Mouse (Mus musculus) lung, embryonic 16.5 days (tissue): ENCODE data around the gene Gm11042. TPM values are rescaled to one million over a fixed set of nuclear protein-coding genes. Genes with fewer than 3 reads are reported as not detected.

Experiments used
- ATAC-seq: fragments of 200-750 bp; cut with Nextera tagmentation; 2 replicates; pipeline ENCODE4 v1.8.0; 2017; ENCODE audit warnings: low read depth, mild to moderate bottlenecking, moderate library complexity
- H3K27ac ChIP-seq: fragments of 300-500 bp; sonication (generic); 2 replicates; pipeline ENCODE4 v1.5.1; 2014; ENCODE audit warnings: mild to moderate bottlenecking, control low read depth, low read length
- H3K27me3 ChIP-seq: fragments of 300-500 bp; sonication (generic); 2 replicates; pipeline ENCODE4 v1.6.1; 2014; ENCODE audit warnings: low read depth, low read length, mixed read lengths; ENCODE audit not compliant: control insufficient read depth, insufficient read depth
- H3K36me3 ChIP-seq: fragments of 300-500 bp; sonication (generic); 2 replicates; pipeline ENCODE4 v1.6.1; 2014; ENCODE audit warnings: low read length; ENCODE audit not compliant: control insufficient read depth, insufficient read depth
- H3K4me1 ChIP-seq: fragments of 300-500 bp; sonication (generic); replicated peaks from 2 replicates; pipeline ENCODE4 v1.6.1; 2014; ENCODE audit warnings: low read length, mixed read lengths; ENCODE audit not compliant: control insufficient read depth, insufficient read depth
- H3K4me2 ChIP-seq: fragments of 300-500 bp; sonication (generic); 2 replicates; pipeline ENCODE4 v1.6.1; 2014; ENCODE audit warnings: low read depth, low read length, control low read depth
- H3K4me3 ChIP-seq: fragments of 300-500 bp; sonication (generic); 2 replicates; pipeline ENCODE4 v1.5.1; 2014; ENCODE audit warnings: mild to moderate bottlenecking, low read length, control low read depth
- H3K9ac ChIP-seq: fragments of 300-500 bp; sonication (generic); 2 replicates; pipeline ENCODE4 v1.6.1; 2014; ENCODE audit warnings: low read length, control low read depth
- H3K9me3 ChIP-seq: fragments of 300-500 bp; sonication (generic); 2 replicates; pipeline ENCODE4 v1.6.1; 2016; ENCODE audit warnings: low read length; ENCODE audit not compliant: control insufficient read depth
- WGBS: fragments of 180-500 bp; shearing (Covaris S2); extraction: QIAGEN DNeasy Blood & Tissue Kit; methylation state at CpG from one replicate; pipeline ENCODE4 v1.1.7; 2014; 5-methylcytosine and 5-hydroxymethylcytosine counted together
- polyA plus RNA-seq: library from polyadenylated mRNA; unstranded; fragments of >200 nt; fragmentation: Nextera tagmentation; extraction: Ambion mirVana; gene quantifications from 2 replicates; pipeline ENCODE4 v1.2.1, GENCODE M21; 2015

The Gm11042 gene
- polyA plus RNA-seq, 1 experiment from 2014 or later = not detected

DNA sequence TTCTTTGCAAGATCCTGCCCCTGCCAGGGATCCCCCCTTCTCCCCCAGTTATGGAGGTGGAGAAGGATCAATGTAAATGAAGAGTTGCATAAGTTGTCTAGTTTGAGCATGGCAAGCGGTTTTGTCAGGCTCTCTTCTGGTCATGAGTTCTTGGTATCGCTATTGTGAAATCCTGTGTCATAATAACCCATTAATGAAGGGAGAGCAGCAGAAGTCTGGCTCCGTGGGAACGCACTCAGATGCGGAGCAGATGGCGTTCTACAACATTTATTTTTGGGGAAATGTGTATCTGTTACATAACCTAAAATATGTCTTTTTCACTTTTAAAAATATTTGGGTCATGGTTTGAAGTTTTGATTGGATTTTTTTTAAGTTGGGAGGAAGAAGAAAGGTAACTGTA, 14.6 kb downstream of the Gm11042 start:
- Histone ChIP-seq H3K4me2 (no peak overlapping the region), H3K9me3 (no peaks in the 10 kb centered on the region), H3K4me1 (no peaks in the 10 kb centered on the region), H3K27me3 (no peaks in the 10 kb centered on the region), H3K4me3 (no peak overlapping the region), H3K36me3 (no peaks in the 10 kb centered on the region), H3K27ac (no peak overlapping the region), H3K9ac (no peak overlapping the region)
- no peak for ATAC-seq
- WGBS = 73% methylated on average over 6 of the region's 6 CpGs

DNA sequence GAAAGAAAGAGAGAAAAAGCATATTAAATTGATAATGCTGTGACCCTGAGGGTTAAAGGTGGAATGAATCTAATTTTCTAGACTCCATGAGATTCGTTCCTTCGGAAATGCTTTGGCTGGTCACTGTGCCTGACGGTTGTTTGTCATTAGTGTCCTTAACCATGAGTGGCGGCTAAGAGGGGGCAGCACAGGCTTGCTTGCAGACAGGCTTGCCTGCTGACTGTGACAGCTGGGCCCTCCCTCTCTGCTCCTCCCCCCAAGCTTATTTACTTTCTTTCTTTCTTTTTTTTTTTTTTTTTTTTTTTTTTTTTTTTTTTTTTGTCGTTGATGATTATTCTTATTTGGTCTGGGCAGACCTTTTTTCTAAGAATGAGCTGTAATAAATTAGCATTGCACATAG, 19.8 kb downstream of the Gm11042 start:
- Histone ChIP-seq H3K27me3 (no peaks in the 10 kb centered on the region), H3K4me3 (no peak overlapping the region), H3K4me2 (no peak overlapping the region), H3K9ac (no peak overlapping the region), H3K36me3 (no peaks in the 10 kb centered on the region), H3K4me1 (no peaks in the 10 kb centered on the region), H3K9me3 (no peaks in the 10 kb centered on the region), H3K27ac (no peak overlapping the region)
- 22% methylated on average over 5 of the region's 5 CpGs for WGBS
- no peak for ATAC-seq

DNA sequence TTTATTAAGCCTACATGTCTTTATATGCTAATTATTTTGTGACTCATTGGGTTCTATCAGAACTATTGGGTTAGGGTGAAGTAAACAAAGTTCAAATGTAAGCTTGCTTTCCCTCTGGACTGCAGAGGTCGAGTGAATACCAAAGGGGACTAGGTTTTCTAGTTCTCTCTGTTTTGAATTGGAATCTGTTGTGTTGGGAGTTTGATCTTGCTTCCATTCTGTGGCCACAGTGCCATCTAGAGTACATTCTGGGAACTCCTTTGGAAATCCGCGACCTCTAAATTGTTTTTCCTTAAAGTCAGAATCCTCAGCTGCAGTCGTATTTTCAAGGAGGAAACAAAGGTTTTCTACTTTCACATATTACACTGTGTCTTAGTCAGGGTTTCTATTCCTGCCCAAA, 22.6 kb downstream of the Gm11042 start:
- 4% methylated on average over 4 of the region's 4 CpGs for WGBS
- H3K27me3 ChIP-seq = no peaks in the 10 kb centered on the region
- no peak overlapping the region for H3K9ac ChIP-seq
- H3K27ac ChIP-seq = no peak overlapping the region
- H3K36me3 ChIP-seq = no peaks in the 10 kb centered on the region
- H3K4me3 ChIP-seq = no peak overlapping the region
- H3K9me3 ChIP-seq = no peaks in the 10 kb centered on the region
- no peak overlapping the region for H3K4me2 ChIP-seq
- ATAC-seq = no peak
- H3K4me1 ChIP-seq = no peaks in the 10 kb centered on the region

DNA sequence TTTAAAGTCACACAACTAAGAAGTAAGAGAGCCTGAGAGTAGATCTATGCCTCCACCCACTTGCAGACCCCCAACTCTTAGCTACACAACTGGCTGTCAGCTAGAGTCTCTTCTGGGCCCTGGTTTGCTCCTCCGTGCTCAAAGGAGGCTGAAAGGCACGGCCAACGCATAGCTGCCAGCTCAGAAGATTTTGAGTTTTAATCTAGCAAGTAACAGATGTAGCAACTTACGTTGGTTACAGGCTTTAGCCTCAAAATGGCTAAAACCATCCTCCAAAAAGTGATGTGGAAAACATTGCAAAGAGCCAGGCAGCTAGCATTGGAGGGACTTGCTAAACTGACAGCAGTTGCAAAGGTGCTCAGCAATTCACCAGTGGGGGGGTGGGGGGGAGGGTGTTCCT, 25.2 kb downstream of the Gm11042 start:
- Histone ChIP-seq H3K36me3 (no peaks in the 10 kb centered on the region), H3K4me3 (no peak overlapping the region), H3K27ac (no peak overlapping the region), H3K4me2 (no peak overlapping the region), H3K27me3 (peaks cover under 1% of the 10 kb centered on the region; the same call in 1 of the 2 replicates), H3K4me1 (no peaks in the 10 kb centered on the region), H3K9ac (no peak overlapping the region), H3K9me3 (no peaks in the 10 kb centered on the region)
- no peak for ATAC-seq
- WGBS = 90% methylated on average over 4 of the region's 4 CpGs

DNA sequence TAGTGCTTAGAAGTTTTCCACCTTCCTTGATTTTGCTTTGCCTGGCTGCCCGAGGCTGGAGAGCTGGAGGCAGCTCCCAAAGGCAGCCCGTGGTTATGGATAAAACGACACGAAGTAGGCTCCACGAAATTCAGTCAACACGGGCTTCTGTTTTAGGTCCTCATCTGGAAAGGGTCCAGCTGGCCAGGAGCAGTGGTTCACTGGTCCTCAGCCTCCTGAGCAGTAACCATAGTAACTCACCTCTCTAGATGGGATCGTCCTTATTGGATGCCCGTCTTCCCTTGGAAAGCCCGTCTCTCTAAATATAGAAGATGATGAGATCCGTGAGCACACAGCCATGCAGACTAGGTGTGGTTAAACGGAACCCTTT, 31.5 kb downstream of the Gm11042 start:
- Histone ChIP-seq H3K27ac (no peak overlapping the region), H3K4me3 (peak overlapping the region; percentile 44), H3K9ac (no peak overlapping the region), H3K27me3 (peaks cover 30% of the 10 kb centered on the region), H3K9me3 (no peaks in the 10 kb centered on the region), H3K36me3 (no peaks in the 10 kb centered on the region), H3K4me1 (no peaks in the 10 kb centered on the region; the same call in 1 of the 2 replicates), H3K4me2 (peak overlapping the region; percentile 75)
- whole genome bisulfite sequencing = 5% methylated on average over 11 of the region's 11 CpGs
- ATAC-seq = no peak

DNA sequence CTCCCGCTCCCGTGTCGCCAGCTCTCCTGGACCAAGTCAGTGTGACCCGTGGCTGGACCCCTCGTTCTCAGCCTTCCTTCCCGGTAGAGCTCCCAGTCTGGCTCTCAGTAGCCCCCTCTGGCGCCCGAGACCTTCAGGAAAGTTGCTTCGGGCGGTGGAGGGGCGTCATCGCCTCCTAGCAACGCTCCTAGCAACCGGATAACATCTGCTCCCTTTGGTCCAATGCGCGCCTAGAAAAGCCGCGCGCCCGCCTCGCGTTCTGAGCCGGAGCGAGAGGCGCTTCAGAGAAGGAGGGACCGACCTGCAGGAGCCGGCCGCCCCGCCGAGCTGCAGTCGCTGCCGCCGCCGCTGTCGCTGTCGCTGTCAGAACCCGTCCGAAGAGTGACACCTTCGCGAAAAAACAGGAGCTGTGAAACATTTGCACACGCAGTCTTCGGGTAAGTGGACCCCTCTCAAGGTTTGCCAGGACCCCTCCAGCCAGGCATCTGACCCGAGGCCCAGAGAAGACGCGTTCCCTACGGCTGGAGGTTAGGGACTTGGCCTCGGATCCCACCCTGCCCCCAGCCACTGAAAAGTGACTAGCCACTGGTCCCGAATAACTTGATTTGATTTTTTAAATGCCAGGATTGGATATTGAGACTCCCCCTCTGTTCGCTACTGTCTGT, 32.0 kb downstream of the Gm11042 start:
- Histone ChIP-seq H3K9ac (no peak overlapping the region), H3K9me3 (no peaks in the 10 kb centered on the region), H3K36me3 (no peaks in the 10 kb centered on the region), H3K27me3 (peaks cover 30% of the 10 kb centered on the region), H3K4me1 (no peaks in the 10 kb centered on the region; the same call in 1 of the 2 replicates), H3K27ac (no peak overlapping the region), H3K4me3 (peak overlapping the region; percentile 44), H3K4me2 (peak overlapping the region; percentile 75)
- ATAC-seq = peak; percentile 97
- under 1% methylated on average over 49 of the region's 49 CpGs for WGBS

DNA sequence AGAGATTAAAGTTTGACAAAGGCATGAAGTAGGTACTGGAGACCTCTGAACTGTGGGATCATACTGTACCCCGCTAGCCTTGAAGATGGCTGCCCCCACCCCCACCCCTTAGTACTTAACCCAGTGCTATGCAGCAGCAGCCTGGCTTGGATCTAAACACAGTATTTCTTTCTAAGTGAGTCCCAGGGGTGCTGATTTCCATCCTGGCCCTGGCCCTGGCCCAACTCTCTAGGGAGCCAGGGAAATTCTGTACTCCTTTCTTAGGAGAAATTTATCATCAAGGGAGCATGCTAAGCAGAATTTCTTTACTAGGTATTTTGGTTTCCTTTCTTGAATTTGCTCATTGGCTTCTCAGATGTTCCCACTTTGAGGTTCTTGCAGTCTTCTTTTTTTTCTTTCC, 33.3 kb downstream of the Gm11042 start:
- Histone ChIP-seq H3K9me3 (no peaks in the 10 kb centered on the region), H3K9ac (no peak overlapping the region), H3K4me2 (no peak overlapping the region), H3K27ac (no peak overlapping the region), H3K4me1 (no peaks in the 10 kb centered on the region; the same call in 1 of the 2 replicates), H3K36me3 (no peaks in the 10 kb centered on the region), H3K27me3 (peaks cover 30% of the 10 kb centered on the region), H3K4me3 (no peak overlapping the region)
- no peak for ATAC-seq
- 69% methylated on average over 1 of the region's 1 CpGs for WGBS

DNA sequence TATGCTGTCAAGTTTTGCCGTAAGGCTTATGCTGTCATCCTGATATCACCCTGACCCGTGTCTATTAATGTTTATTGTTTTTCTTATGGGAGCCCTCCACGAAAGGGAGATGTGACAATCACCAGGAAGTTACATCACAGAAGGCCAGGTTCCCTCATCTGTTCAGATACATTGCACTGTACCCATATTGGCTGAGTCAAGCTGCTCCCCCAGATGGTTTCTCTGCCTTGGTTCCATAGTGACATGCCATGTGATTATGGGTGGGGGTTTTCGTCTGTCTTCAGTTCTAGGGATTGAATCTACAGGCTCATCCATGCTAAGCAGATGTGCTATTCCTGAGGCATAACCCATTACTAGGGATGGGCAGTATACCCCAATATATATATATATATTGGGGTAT, 34.8 kb downstream of the Gm11042 start:
- WGBS = 56% methylated on average over 4 of the region's 4 CpGs
- no peaks in the 10 kb centered on the region for H3K36me3 ChIP-seq

DNA sequence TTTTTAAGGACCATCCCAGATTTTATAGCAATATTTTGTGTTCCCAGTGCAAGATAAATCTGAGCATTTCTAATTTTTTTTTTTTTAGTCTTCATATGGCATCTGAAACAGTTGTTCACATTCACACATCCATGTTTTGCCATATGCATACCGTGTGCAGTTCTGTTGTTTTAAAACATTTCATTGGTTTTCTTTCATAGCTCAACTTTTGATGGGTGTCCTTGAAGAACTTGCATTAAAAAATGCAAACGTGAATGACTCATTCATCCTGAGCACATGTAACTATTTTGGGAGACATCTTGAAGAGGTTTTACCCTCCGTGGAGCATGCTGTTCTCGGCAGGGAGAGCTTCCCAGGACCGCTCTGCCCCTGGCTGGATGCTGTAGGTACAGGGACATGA, 38.9 kb downstream of the Gm11042 start:
- Histone ChIP-seq H3K27ac (no peak overlapping the region), H3K4me3 (no peak overlapping the region), H3K27me3 (no peaks in the 10 kb centered on the region), H3K9ac (no peak overlapping the region), H3K36me3 (no peaks in the 10 kb centered on the region), H3K4me2 (no peak overlapping the region), H3K9me3 (no peaks in the 10 kb centered on the region), H3K4me1 (no peaks in the 10 kb centered on the region)
- 67% methylated on average over 5 of the region's 5 CpGs for WGBS
- no peak for ATAC-seq

More for the DNA sequence above, 34.8 kb downstream of the Gm11042 start:
- Histone ChIP-seq H3K4me1 (no peaks in the 10 kb centered on the region; the same call in 1 of the 2 replicates), H3K4me2 (no peak overlapping the region), H3K9ac (no peak overlapping the region), H3K4me3 (no peak overlapping the region), H3K9me3 (no peaks in the 10 kb centered on the region), H3K27ac (no peak overlapping the region), H3K27me3 (peaks cover 30% of the 10 kb centered on the region)
- ATAC-seq = no peak

DNA sequence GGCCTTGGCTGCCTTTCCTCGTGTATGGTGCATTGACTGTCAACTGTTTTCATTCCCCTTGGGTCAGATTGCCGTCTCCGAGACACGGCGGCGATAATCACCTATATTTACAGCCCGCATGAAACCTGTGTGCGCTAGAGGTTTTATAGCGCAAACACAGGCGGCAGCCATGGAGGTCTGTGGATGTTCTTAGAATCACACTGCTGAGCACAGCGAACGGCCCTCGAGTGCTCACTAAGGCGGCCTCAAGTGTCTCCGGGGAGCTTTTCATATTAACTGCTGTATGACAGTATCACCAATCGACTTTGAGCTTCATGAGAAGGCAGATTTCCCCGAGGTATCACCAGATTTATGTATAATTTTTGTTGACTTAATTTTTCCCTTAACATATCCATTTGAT, 43.6 kb downstream of the Gm11042 start:
- H3K27ac ChIP-seq = no peak overlapping the region
- no peak overlapping the region for H3K9ac ChIP-seq
- H3K9me3 ChIP-seq = no peaks in the 10 kb centered on the region
- H3K27me3 ChIP-seq = no peaks in the 10 kb centered on the region
- H3K4me1 ChIP-seq = no peaks in the 10 kb centered on the region
- no peaks in the 10 kb centered on the region for H3K36me3 ChIP-seq
- WGBS = 87% methylated on average over 17 of the region's 17 CpGs
- H3K4me3 ChIP-seq = no peak overlapping the region
- no peak overlapping the region for H3K4me2 ChIP-seq
- ATAC-seq = no peak
